Mouse (Mus musculus) forebrain, embryonic 10.5 days (tissue): ENCODE measurements around the gene Drg1. TPM values are rescaled to one million over a fixed set of nuclear protein-coding genes. Genes with fewer than 3 reads are reported as not detected.

Source experiments
- DNase-seq: peaks from one replicate; pipeline ENCODE4 v3.0.0-alpha.2; 2017; ENCODE audit warnings: low spot score; ENCODE audit errors: extremely low spot score
- H3K27ac ChIP-seq: fragments of 300-500 bp; sonication (generic); 2 replicates; pipeline ENCODE4 v1.5.1; 2016; ENCODE audit warnings: mild to moderate bottlenecking
- H3K27me3 ChIP-seq: fragments of 300-500 bp; sonication (generic); 2 replicates; pipeline ENCODE4 v1.6.1; 2016; ENCODE audit warnings: mild to moderate bottlenecking; ENCODE audit not compliant: poor library complexity, severe bottlenecking
- H3K36me3 ChIP-seq: fragments of 300-500 bp; sonication (generic); replicated peaks from 2 replicates; pipeline ENCODE4 v1.6.1; 2016; ENCODE audit warnings: mild to moderate bottlenecking, moderate library complexity
- H3K4me1 ChIP-seq: fragments of 300-500 bp; sonication (generic); 2 replicates; pipeline ENCODE4 v1.6.1; 2016
- H3K4me3 ChIP-seq: fragments of 300-500 bp; sonication (generic); 2 replicates; pipeline ENCODE4 v1.5.1; 2016; ENCODE audit warnings: mild to moderate bottlenecking, moderate library complexity
- H3K9me3 ChIP-seq: fragments of 300-500 bp; sonication (generic); 2 replicates; pipeline ENCODE4 v1.6.1; 2016; ENCODE audit warnings: mild to moderate bottlenecking, moderate library complexity
- WGBS: fragments of 180-500 bp; shearing (Covaris S2); methylation state at CpG from one replicate; pipeline ENCODE4 v1.1.7; 2016; 5-methylcytosine and 5-hydroxymethylcytosine counted together
- polyA plus RNA-seq: library from polyadenylated mRNA; unstranded; fragments of >200 nt; fragmentation: Nextera tagmentation; extraction: Ambion mirVana; gene quantifications from 2 replicates; pipeline ENCODE4 v1.2.1, GENCODE M21; 2016

Gene Drg1
- polyA plus RNA-seq, 1 experiment from 2014 or later: 335 TPM

- Histone ChIP-seq H3K27me3 (no peaks in the 10 kb centered on the region), H3K4me1 (peaks cover 43% of the 10 kb centered on the region), H3K9me3 (no peaks in the 10 kb centered on the region), H3K27ac (no peak overlapping the region), H3K4me3 (no peak overlapping the region), H3K36me3 (peaks cover 100% of the 10 kb centered on the region)
- WGBS: 93% methylated on average over 10 of the region's 10 CpGs
- DNase-seq: no peak
Measured at GRCm38 (mm10) chr11:3297871-3298812, 31.9 kb upstream of the Drg1 start.

- Histone ChIP-seq H3K9me3 (no peaks in the 10 kb centered on the region), H3K27me3 (no peaks in the 10 kb centered on the region), H3K36me3 (peaks cover 92% of the 10 kb centered on the region), H3K4me3 (peak overlapping the region; percentile 26; the same call in 1 of the 2 replicates), H3K27ac (no peak overlapping the region), H3K4me1 (peaks cover 54% of the 10 kb centered on the region)
- no peak for DNase-seq
- 85% methylated on average over 5 of the region's 5 CpGs for WGBS
Measured at GRCm38 (mm10) chr11:3296056-3296455, 29.8 kb upstream of the Drg1 start.

GRCm38 (mm10) chr11:3294641-3295040 lies 28.4 kb upstream of the Drg1 start:
- no peak for DNase-seq
- Histone ChIP-seq H3K4me3 (peak overlapping the region; percentile 95), H3K4me1 (peaks cover 56% of the 10 kb centered on the region), H3K27me3 (no peaks in the 10 kb centered on the region), H3K9me3 (0 out of 2 replicates have a peak, but pooled peaks cover 6% of the 10 kb centered on the region), H3K36me3 (peaks cover 82% of the 10 kb centered on the region), H3K27ac (peak overlapping the region; percentile 100)
- WGBS: 92% methylated on average over 2 of the region's 2 CpGs

- peak; percentile 36 for DNase-seq
- Histone ChIP-seq H3K27me3 (no peaks in the 10 kb centered on the region), H3K4me1 (peaks cover 60% of the 10 kb centered on the region), H3K27ac (peak overlapping the region; percentile 100), H3K36me3 (peaks cover 70% of the 10 kb centered on the region), H3K9me3 (0 out of 2 replicates have a peak, but pooled peaks cover 6% of the 10 kb centered on the region), H3K4me3 (peak overlapping the region; percentile 95)
- WGBS: 33% methylated on average over 4 of the region's 4 CpGs
Measured at GRCm38 (mm10) chr11:3293361-3293760, 27.1 kb upstream of the Drg1 start.

- peaks cover 66% of the 10 kb centered on the region for H3K4me1 ChIP-seq
- H3K27me3 ChIP-seq: no peaks in the 10 kb centered on the region
- peak overlapping the region; percentile 100 for H3K27ac ChIP-seq
- peak overlapping the region; percentile 95 for H3K4me3 ChIP-seq
- H3K36me3 ChIP-seq: peaks cover 64% of the 10 kb centered on the region
- peak; percentile 92 for DNase-seq
- 0% methylated on average over 8 of the region's 8 CpGs for WGBS
- H3K9me3 ChIP-seq: 0 out of 2 replicates have a peak, but pooled peaks cover 6% of the 10 kb centered on the region
Measured at GRCm38 (mm10) chr11:3292711-3293249, 26.6 kb upstream of the Drg1 start.

GRCm38 (mm10) chr11:3292062-3292421 lies 25.8 kb upstream of the Drg1 start:
- H3K27ac ChIP-seq: peak overlapping the region; percentile 100
- H3K4me1 ChIP-seq: peaks cover 70% of the 10 kb centered on the region
- H3K27me3 ChIP-seq: no peaks in the 10 kb centered on the region
- peaks cover 56% of the 10 kb centered on the region for H3K36me3 ChIP-seq
- 0% methylated on average over 8 of the region's 8 CpGs for WGBS
- peak; percentile 90 for DNase-seq
- H3K9me3 ChIP-seq: 0 out of 2 replicates have a peak, but pooled peaks cover 6% of the 10 kb centered on the region
- H3K4me3 ChIP-seq: peak overlapping the region; percentile 95

- Histone ChIP-seq H3K36me3 (peaks cover 51% of the 10 kb centered on the region), H3K9me3 (0 out of 2 replicates have a peak, but pooled peaks cover 6% of the 10 kb centered on the region), H3K27ac (peak overlapping the region; percentile 100), H3K4me1 (peaks cover 65% of the 10 kb centered on the region), H3K27me3 (no peaks in the 10 kb centered on the region), H3K4me3 (peak overlapping the region; percentile 95)
- under 1% methylated on average over 26 of the region's 26 CpGs for WGBS
- peak; percentile 48 for DNase-seq
Measured at GRCm38 (mm10) chr11:3291311-3292061, 25.3 kb upstream of the Drg1 start.

- 0 out of 2 replicates have a peak, but pooled peaks cover 6% of the 10 kb centered on the region for H3K9me3 ChIP-seq
Measured at GRCm38 (mm10) chr11:3290640-3291310, 24.6 kb upstream of the Drg1 start.

GRCm38 (mm10) chr11:3289803-3290639 lies 23.8 kb upstream of the Drg1 start:
- H3K36me3 ChIP-seq: peaks cover 36% of the 10 kb centered on the region
- 0 out of 2 replicates have a peak, but pooled peaks cover 6% of the 10 kb centered on the region for H3K9me3 ChIP-seq
- under 1% methylated on average over 91 of the region's 92 CpGs for WGBS
- H3K4me3 ChIP-seq: peak overlapping the region; percentile 95
- peaks cover 51% of the 10 kb centered on the region for H3K4me1 ChIP-seq
- H3K27me3 ChIP-seq: no peaks in the 10 kb centered on the region
- no peak for DNase-seq
- H3K27ac ChIP-seq: peak overlapping the region; percentile 100

More at GRCm38 (mm10) chr11:3290640-3291310, 24.6 kb upstream of the Drg1 start:
- Histone ChIP-seq H3K27me3 (no peaks in the 10 kb centered on the region), H3K4me1 (peaks cover 58% of the 10 kb centered on the region), H3K27ac (peak overlapping the region; percentile 100), H3K36me3 (peaks cover 44% of the 10 kb centered on the region), H3K4me3 (peak overlapping the region; percentile 95)
- DNase-seq: peak; percentile 55
- WGBS: under 1% methylated on average over 50 of the region's 50 CpGs

- Histone ChIP-seq H3K4me1 (peaks cover 44% of the 10 kb centered on the region), H3K4me3 (peak overlapping the region; percentile 95), H3K27ac (peak overlapping the region; percentile 100), H3K9me3 (0 out of 2 replicates have a peak, but pooled peaks cover 6% of the 10 kb centered on the region), H3K27me3 (no peaks in the 10 kb centered on the region), H3K36me3 (peaks cover 30% of the 10 kb centered on the region)
- DNase-seq: peak; percentile 92
- under 1% methylated on average over 39 of the region's 40 CpGs for WGBS
Measured at GRCm38 (mm10) chr11:3289302-3289802, 23.1 kb upstream of the Drg1 start.
